Mouse (Mus musculus): ENCODE data around the gene Gnao1. TPM values are rescaled to one million over a fixed set of nuclear protein-coding genes. Genes with fewer than 3 reads are reported as not detected.

Gnao1 gene
- polyA plus RNA-seq, 1 experiment from 2014 or later = 10.8 TPM

DNA sequence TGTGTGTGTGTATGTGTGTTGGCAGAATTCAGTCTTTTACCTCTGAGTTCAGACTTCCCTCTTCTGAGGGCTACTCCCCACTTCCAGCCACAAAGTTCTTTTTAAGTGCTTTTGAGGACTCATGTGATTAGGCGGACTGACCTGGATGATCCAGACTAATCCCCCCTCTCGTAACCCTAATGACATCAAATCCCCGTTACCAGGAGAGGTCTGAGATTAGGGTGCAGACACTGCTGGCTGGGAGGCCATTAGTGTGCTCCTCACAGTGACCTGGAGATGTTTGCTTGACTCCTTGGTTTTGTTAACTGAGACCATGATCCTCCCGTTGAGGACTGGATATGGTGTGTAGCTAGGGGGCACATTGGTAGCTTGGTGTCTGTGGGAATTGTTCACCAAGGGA is 30.7 kb downstream of the Gnao1 start:
- ATAC-seq (replicated peaks; ENCODE audit: extremely low read depth, insufficient read depth, low FRiP score) = no peak
- H3K4me3 ChIP-seq (ENCODE audit: low read length) = no peak overlapping the region
- 63% methylated on average over 4 of the region's 4 CpGs for WGBS
- no peaks in the 10 kb centered on the region for H3K9me3 ChIP-seq (replicated peaks; ENCODE audit: control insufficient read depth, low read length)
- H3K9ac ChIP-seq (ENCODE audit: low read length) = no peak overlapping the region
- H3K4me1 ChIP-seq (ENCODE audit: control insufficient read depth, insufficient read depth, low read length) = peaks cover 27% of the 10 kb centered on the region
- no peak overlapping the region for H3K27ac ChIP-seq (ENCODE audit: low read length)
- 0 out of 2 replicates have a peak, but pooled peaks cover 3% of the 10 kb centered on the region for H3K27me3 ChIP-seq (ENCODE audit: control insufficient read depth, insufficient read depth, low read length)
- no peaks in the 10 kb centered on the region for H3K36me3 ChIP-seq (ENCODE audit: control insufficient read depth, insufficient read depth)
- H3K4me2 ChIP-seq (ENCODE audit: low read depth, low read length) = no peak overlapping the region

DNA sequence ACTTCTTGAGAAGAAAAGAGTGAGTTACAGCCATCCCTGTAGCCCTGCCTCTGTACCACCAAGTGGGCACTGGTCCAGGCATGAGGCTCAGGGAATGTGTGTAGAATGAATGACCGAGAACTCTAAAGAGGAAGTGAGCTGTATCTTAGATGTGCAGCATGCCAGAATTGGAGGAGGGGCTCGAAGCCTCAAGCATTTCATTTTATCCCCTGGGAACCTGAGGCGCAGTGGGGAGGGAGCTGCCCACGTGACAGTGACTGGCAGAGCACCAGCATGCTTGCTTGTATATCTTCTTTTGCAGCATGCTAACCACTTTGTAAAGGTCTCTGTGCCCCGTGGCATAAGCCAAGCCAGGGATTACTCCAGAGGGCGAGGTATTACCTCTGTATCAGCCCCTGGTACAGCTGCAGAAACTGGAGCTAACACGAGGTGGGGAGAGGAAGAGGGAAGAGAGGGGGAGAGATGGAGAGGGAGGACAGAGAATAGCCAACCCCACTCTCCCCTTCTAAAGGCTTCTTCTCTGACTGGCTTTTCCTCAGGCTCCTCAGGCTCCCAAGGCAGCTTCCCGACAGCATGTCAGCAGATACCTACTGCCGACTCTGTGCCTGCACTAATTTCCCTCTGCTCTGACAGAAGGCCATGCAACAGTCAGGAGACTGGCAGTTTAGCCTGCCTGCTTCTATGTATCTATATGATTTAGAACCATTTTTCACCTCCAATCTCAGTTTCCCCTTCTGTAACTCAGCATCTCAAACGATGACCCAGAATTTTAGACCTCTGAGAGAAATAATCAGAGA is 31.4 kb downstream of the Gnao1 start:
- ATAC-seq (replicated peaks; ENCODE audit: extremely low read depth, insufficient read depth, low FRiP score) = peak; percentile 67
- Histone ChIP-seq H3K27ac (ENCODE audit: low read length) (no peak overlapping the region), H3K36me3 (ENCODE audit: control insufficient read depth, insufficient read depth) (no peaks in the 10 kb centered on the region), H3K4me2 (ENCODE audit: low read depth, low read length) (0 out of 2 replicates have a peak overlapping the region, but pooled peaks have one; percentile 17), H3K4me3 (ENCODE audit: low read length) (no peak overlapping the region), H3K9me3 (replicated peaks; ENCODE audit: control insufficient read depth, low read length) (no peaks in the 10 kb centered on the region), H3K4me1 (ENCODE audit: control insufficient read depth, insufficient read depth, low read length) (peaks cover 27% of the 10 kb centered on the region), H3K9ac (ENCODE audit: low read length) (peak overlapping the region; percentile 15; the same call in 1 of the 2 replicates), H3K27me3 (ENCODE audit: control insufficient read depth, insufficient read depth, low read length) (0 out of 2 replicates have a peak, but pooled peaks cover 3% of the 10 kb centered on the region)
- 19% methylated on average over 10 of the region's 10 CpGs for WGBS

DNA sequence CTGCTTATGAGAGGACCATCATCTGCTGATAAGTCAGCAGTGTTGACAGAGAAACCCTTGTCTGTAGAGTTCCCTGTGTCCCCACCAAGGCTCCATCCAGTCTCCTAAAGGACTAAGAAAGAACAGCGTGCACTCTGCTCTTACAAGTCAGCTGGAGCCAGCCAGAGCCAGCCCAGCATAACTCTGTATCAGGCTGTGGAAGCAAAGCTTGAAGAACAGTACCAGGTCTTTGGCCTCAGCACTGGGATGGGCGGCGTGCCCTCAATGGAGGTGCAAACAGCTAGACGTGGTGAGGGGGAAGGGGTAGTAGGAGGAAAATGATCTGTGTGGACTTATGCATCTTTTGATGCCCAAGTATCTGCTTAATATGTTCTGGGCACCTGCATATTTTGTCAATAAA is 32.8 kb downstream of the Gnao1 start:
- peaks cover 27% of the 10 kb centered on the region for H3K4me1 ChIP-seq (ENCODE audit: control insufficient read depth, insufficient read depth, low read length)
- H3K27ac ChIP-seq (ENCODE audit: low read length) = no peak overlapping the region
- H3K4me3 ChIP-seq (ENCODE audit: low read length) = no peak overlapping the region
- WGBS = 81% methylated on average over 4 of the region's 4 CpGs
- no peak for ATAC-seq (replicated peaks; ENCODE audit: extremely low read depth, insufficient read depth, low FRiP score)
- H3K36me3 ChIP-seq (ENCODE audit: control insufficient read depth, insufficient read depth) = no peaks in the 10 kb centered on the region
- H3K9me3 ChIP-seq (replicated peaks; ENCODE audit: control insufficient read depth, low read length) = no peaks in the 10 kb centered on the region
- H3K27me3 ChIP-seq (ENCODE audit: control insufficient read depth, insufficient read depth, low read length) = 0 out of 2 replicates have a peak, but pooled peaks cover 3% of the 10 kb centered on the region
- H3K9ac ChIP-seq (ENCODE audit: low read length) = no peak overlapping the region
- no peak overlapping the region for H3K4me2 ChIP-seq (ENCODE audit: low read depth, low read length)

DNA sequence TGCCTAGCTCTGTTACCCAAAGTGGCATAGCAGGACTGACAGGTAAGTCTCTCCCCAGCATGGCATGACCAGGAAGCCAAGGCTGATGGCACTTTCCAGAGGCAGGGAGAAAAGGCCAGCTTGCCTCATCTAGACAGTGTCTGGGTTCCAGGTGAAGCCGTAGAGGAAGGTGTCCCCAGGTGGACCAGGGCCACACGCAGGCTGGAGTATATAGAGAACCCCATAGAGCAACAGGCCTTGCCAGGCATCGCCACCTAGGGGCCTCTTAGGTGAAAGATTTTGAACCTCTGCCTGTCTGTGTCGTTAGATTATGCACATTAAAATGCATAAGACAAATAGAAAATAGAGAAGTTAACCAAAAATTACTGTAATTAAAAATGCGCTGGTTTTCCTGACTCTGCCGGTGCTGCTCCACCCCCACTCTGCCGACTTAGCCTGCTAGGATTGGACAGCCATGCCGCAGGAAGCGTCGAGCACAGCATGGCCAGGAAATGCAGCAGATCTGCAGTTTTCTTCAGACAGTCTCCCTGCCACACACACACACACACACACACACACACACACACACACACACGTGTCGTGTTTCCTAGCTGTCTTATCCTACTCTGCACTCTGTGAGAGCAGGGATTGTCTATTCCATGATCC is 34.2 kb downstream of the Gnao1 start:
- Histone ChIP-seq H3K27ac (ENCODE audit: low read length) (no peak overlapping the region), H3K36me3 (ENCODE audit: control insufficient read depth, insufficient read depth) (no peaks in the 10 kb centered on the region), H3K27me3 (ENCODE audit: control insufficient read depth, insufficient read depth, low read length) (0 out of 2 replicates have a peak, but pooled peaks cover under 1% of the 10 kb centered on the region), H3K4me2 (ENCODE audit: low read depth, low read length) (no peak overlapping the region; the same call in 1 of the 2 replicates), H3K9me3 (replicated peaks; ENCODE audit: control insufficient read depth, low read length) (no peaks in the 10 kb centered on the region), H3K4me1 (ENCODE audit: control insufficient read depth, insufficient read depth, low read length) (peaks cover 26% of the 10 kb centered on the region), H3K9ac (ENCODE audit: low read length) (no peak overlapping the region), H3K4me3 (ENCODE audit: low read length) (no peak overlapping the region)
- WGBS = 35% methylated on average over 12 of the region's 12 CpGs
- ATAC-seq (replicated peaks; ENCODE audit: extremely low read depth, insufficient read depth, low FRiP score) = no peak; the same call in 1 of the 2 replicates

DNA sequence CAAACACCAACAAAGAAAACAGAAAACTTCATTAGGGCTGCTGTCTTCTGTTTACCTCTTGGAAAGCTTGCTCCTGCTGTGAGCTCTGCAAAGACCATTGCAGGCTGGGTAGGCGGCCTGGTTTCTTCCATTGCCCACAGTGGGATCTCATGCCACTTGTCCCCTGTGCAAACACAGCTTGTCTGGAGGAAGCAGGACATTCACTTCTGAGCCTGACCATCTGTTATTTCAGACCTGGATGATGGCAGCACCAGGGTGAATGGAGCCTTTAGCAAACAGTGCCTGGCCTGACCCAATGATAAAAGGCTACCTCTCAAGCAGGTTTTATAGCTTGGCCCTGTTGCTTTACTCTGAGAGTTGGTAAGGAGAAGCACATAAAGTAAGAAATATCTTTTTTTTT is 35.4 kb downstream of the Gnao1 start:
- no peaks in the 10 kb centered on the region for H3K9me3 ChIP-seq (replicated peaks; ENCODE audit: control insufficient read depth, low read length)
- no peak overlapping the region for H3K9ac ChIP-seq (ENCODE audit: low read length)
- no peak overlapping the region for H3K4me2 ChIP-seq (ENCODE audit: low read depth, low read length)
- no peak overlapping the region for H3K4me3 ChIP-seq (ENCODE audit: low read length)
- no peak overlapping the region for H3K27ac ChIP-seq (ENCODE audit: low read length)
- H3K36me3 ChIP-seq (ENCODE audit: control insufficient read depth, insufficient read depth) = no peaks in the 10 kb centered on the region
- ATAC-seq (replicated peaks; ENCODE audit: extremely low read depth, insufficient read depth, low FRiP score) = no peak
- WGBS = 84% methylated on average over 1 of the region's 1 CpGs
- H3K4me1 ChIP-seq (ENCODE audit: control insufficient read depth, insufficient read depth, low read length) = peaks cover 16% of the 10 kb centered on the region
- H3K27me3 ChIP-seq (ENCODE audit: control insufficient read depth, insufficient read depth, low read length) = no peaks in the 10 kb centered on the region

DNA sequence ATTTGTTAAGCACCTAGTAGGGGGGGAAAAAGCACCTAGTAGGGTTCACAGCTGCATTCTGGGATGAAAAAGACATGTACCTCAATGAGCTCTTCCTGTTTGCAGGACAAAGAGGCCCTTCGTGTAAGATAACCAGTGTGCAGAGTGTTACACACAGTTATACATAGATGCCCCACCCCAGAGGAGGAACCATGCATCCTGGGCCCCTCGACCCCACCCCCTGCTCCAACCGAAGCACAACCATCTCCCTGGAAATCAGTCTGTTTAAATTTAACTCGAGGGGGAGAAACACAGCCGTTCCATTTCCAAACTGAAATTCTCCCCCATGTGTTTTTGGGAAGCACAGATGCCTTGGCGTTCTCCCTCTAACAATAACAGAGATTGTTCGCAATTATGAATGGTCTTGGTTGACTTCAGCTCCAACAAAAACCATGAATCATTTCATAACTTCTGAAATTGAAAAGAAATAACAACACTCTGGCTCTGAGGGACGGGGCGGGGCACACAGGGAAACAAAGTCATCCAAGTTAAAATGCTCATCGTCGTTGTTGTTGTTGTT is 42.4 kb downstream of the Gnao1 start:
- Histone ChIP-seq H3K4me2 (ENCODE audit: low read depth, low read length) (no peak overlapping the region), H3K36me3 (ENCODE audit: control insufficient read depth, insufficient read depth) (no peaks in the 10 kb centered on the region), H3K4me1 (ENCODE audit: control insufficient read depth, insufficient read depth, low read length) (peaks cover 3% of the 10 kb centered on the region; the same call in 1 of the 2 replicates), H3K4me3 (ENCODE audit: low read length) (no peak overlapping the region), H3K27ac (ENCODE audit: low read length) (no peak overlapping the region), H3K9me3 (replicated peaks; ENCODE audit: control insufficient read depth, low read length) (no peaks in the 10 kb centered on the region), H3K27me3 (ENCODE audit: control insufficient read depth, insufficient read depth, low read length) (no peaks in the 10 kb centered on the region), H3K9ac (ENCODE audit: low read length) (no peak overlapping the region)
- no peak for ATAC-seq (replicated peaks; ENCODE audit: extremely low read depth, insufficient read depth, low FRiP score)
- 60% methylated on average over 11 of the region's 11 CpGs for WGBS

DNA sequence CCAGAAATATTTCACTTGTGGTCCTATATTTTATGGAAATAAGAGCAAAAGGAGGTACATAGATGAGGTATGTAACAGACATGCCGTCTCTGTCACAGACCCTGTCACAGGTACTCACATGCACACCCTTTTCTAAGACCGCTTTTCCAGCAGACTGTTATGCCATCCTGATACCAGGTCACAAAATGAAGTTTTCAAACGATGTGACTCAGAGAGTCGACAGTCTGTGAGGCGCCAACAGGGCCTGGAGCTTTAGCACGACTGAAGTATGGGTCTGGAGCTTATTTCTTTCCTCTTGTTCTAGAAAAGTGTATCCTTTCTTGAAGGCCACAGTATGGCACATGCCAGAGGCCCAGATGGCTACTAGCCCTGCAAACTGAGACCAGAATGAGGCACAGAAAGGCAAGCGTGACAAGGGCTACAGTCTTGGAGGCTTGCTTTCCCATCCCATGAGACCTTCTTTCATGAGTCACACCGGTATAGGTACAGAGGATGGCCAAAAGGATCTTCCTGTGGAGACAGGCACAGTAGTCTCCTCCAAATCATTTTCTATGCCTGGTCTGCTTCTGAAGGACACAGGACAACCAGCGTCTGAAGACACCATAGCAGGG is 43.2 kb downstream of the Gnao1 start:
- no peaks in the 10 kb centered on the region for H3K27me3 ChIP-seq (ENCODE audit: control insufficient read depth, insufficient read depth, low read length)
- H3K4me2 ChIP-seq (ENCODE audit: low read depth, low read length) = no peak overlapping the region
- H3K4me3 ChIP-seq (ENCODE audit: low read length) = no peak overlapping the region
- H3K9me3 ChIP-seq (replicated peaks; ENCODE audit: control insufficient read depth, low read length) = no peaks in the 10 kb centered on the region
- no peak overlapping the region for H3K27ac ChIP-seq (ENCODE audit: low read length)
- H3K36me3 ChIP-seq (ENCODE audit: control insufficient read depth, insufficient read depth) = no peaks in the 10 kb centered on the region
- peaks cover 3% of the 10 kb centered on the region; the same call in 1 of the 2 replicates for H3K4me1 ChIP-seq (ENCODE audit: control insufficient read depth, insufficient read depth, low read length)
- WGBS = 79% methylated on average over 9 of the region's 9 CpGs
- H3K9ac ChIP-seq (ENCODE audit: low read length) = no peak overlapping the region
- ATAC-seq (replicated peaks; ENCODE audit: extremely low read depth, insufficient read depth, low FRiP score) = no peak

DNA sequence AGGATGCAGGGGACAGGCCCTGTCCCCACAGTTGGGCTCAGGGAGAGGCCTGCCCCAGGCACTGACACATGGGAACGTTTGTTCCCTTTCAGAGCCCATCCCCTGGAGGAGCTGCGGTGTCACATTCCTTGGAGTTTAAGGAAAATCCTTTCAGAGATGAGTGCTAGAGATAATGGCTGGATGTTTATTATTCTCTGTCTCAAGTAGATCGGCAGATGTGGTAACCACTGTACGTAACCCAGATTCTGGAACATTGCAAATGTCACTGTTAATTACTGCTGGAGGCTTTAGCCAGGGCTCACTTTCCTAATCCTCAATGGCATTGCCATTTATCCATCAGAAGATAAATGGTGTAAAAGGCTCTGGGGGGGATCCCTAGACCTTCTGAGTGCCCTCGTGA is 44.9 kb downstream of the Gnao1 start:
- WGBS = 43% methylated on average over 5 of the region's 5 CpGs
- peaks cover 3% of the 10 kb centered on the region; the same call in 1 of the 2 replicates for H3K4me1 ChIP-seq (ENCODE audit: control insufficient read depth, insufficient read depth, low read length)
- ATAC-seq (replicated peaks; ENCODE audit: extremely low read depth, insufficient read depth, low FRiP score) = no peak
- no peak overlapping the region for H3K4me2 ChIP-seq (ENCODE audit: low read depth, low read length)
- no peak overlapping the region for H3K4me3 ChIP-seq (ENCODE audit: low read length)
- H3K27ac ChIP-seq (ENCODE audit: low read length) = no peak overlapping the region
- no peaks in the 10 kb centered on the region for H3K36me3 ChIP-seq (ENCODE audit: control insufficient read depth, insufficient read depth)
- no peaks in the 10 kb centered on the region for H3K9me3 ChIP-seq (replicated peaks; ENCODE audit: control insufficient read depth, low read length)
- no peaks in the 10 kb centered on the region for H3K27me3 ChIP-seq (ENCODE audit: control insufficient read depth, insufficient read depth, low read length)
- H3K9ac ChIP-seq (ENCODE audit: low read length) = no peak overlapping the region
